11 mouse cellular contexts compared by ENCODE assay signal in genomic region chr1:90677651-90678201, GRCm38 (mm10).
"Had no signal": no experiment of that assay in that cellular context is flagged by ENCODE, and none has a peak within 500 bp of the region (broad histone marks: within the 10 kb centered on the region; RNA-seq: fewer than 3 reads in every experiment).

No protein-coding gene starts in this region.

- DNase-seq: kidney, adult 9 months; liver; liver, embryonic 13.5 days; liver, postnatal 0 days; retina, postnatal 1 day; right cerebral cortex, postnatal 14 days had no signal

- H3K27ac ChIP-seq: kidney, postnatal 0 days; layer of hippocampus, adult 2 months; limb, embryonic 12.5 days; liver, embryonic 13.5 days; midbrain, embryonic 13.5 days; neural tube, embryonic 13.5 days had no signal

- ATAC-seq: liver, postnatal 0 days; midbrain, embryonic 13.5 days had no signal

- H3K27me3 ChIP-seq: limb, embryonic 12.5 days; liver, embryonic 13.5 days; midbrain, embryonic 13.5 days; neural tube, embryonic 13.5 days had no signal

- H3K9ac ChIP-seq: limb, embryonic 12.5 days; liver, embryonic 13.5 days; liver, postnatal 0 days; midbrain, embryonic 13.5 days; neural tube, embryonic 13.5 days had no signal

- H3K4me1 ChIP-seq: liver, embryonic 13.5 days; midbrain, embryonic 13.5 days; neural tube, embryonic 13.5 days had no signal

- H3K4me2 ChIP-seq: limb, embryonic 12.5 days; liver, embryonic 13.5 days; midbrain, embryonic 13.5 days; neural tube, embryonic 13.5 days had no signal

- H3K4me3 ChIP-seq: layer of hippocampus, adult 2 months; limb, embryonic 12.5 days; liver, embryonic 13.5 days; midbrain, embryonic 13.5 days; neural tube, embryonic 13.5 days had no signal

- H3K36me3 ChIP-seq: limb, embryonic 12.5 days; liver, embryonic 13.5 days; midbrain, embryonic 13.5 days; neural tube, embryonic 13.5 days had no signal

- H3K9me3 ChIP-seq: limb, embryonic 12.5 days; liver, embryonic 13.5 days; midbrain, embryonic 13.5 days; neural tube, embryonic 13.5 days had no signal
